Mouse (Mus musculus): ENCODE measurements around the gene Gpc6.

Gene Gpc6

GRCm38 (mm10) chr14:117894869-117895538 lies 969.9 kb downstream of the Gpc6 start:
- DNase-seq, result peak; percentile 71

- DNase-seq, result peak; percentile 90
Observed at GRCm38 (mm10) chr14:117895539-117895912, 970.4 kb downstream of the Gpc6 start.

GRCm38 (mm10) chr14:117904300-117904699 lies 979.2 kb downstream of the Gpc6 start:
- peak; percentile 93 for DNase-seq

- DNase-seq, result peak; percentile 85
Observed at GRCm38 (mm10) chr14:117905701-117906100, 980.6 kb downstream of the Gpc6 start.

- DNase-seq, result no peak
Observed at GRCm38 (mm10) chr14:117906361-117906760, 981.2 kb downstream of the Gpc6 start.

- DNase-seq, result peak; percentile 97
Observed at GRCm38 (mm10) chr14:117908231-117908920, 983.3 kb downstream of the Gpc6 start.

- DNase-seq, result peak; percentile 96
Observed at GRCm38 (mm10) chr14:117909046-117909445, 983.9 kb downstream of the Gpc6 start.

GRCm38 (mm10) chr14:117910323-117910722 lies 985.2 kb downstream of the Gpc6 start:
- peak; percentile 92 for DNase-seq

- peak; percentile 80 for DNase-seq
Observed at GRCm38 (mm10) chr14:117912624-117913270, 987.6 kb downstream of the Gpc6 start.

GRCm38 (mm10) chr14:117916577-117916976 lies 991.5 kb downstream of the Gpc6 start:
- DNase-seq, result peak; percentile 88

- peak; percentile 78 for DNase-seq
Observed at GRCm38 (mm10) chr14:117918724-117919123, 993.6 kb downstream of the Gpc6 start.

- peak; percentile 72 for DNase-seq
Observed at GRCm38 (mm10) chr14:117919612-117920011, 994.5 kb downstream of the Gpc6 start.

- peak; percentile 84 for DNase-seq
Observed at GRCm38 (mm10) chr14:117921393-117922014, 996.4 kb downstream of the Gpc6 start.

- DNase-seq, result peak; percentile 88
Observed at GRCm38 (mm10) chr14:117923667-117924066, 998.6 kb downstream of the Gpc6 start.

- DNase-seq, result peak; percentile 95
Observed at GRCm38 (mm10) chr14:117930105-117930847, 1005.2 kb downstream of the Gpc6 start.

- peak; percentile 95 for DNase-seq
Observed at GRCm38 (mm10) chr14:117930848-117931816, 1006.0 kb downstream of the Gpc6 start.

- DNase-seq, result peak; percentile 88
Observed at GRCm38 (mm10) chr14:117932163-117932851, 1007.2 kb downstream of the Gpc6 start.

- DNase-seq, result peak; percentile 79
Observed at GRCm38 (mm10) chr14:117938554-117938953, 1013.4 kb downstream of the Gpc6 start.

GRCm38 (mm10) chr14:117939471-117939870 lies 1014.4 kb downstream of the Gpc6 start:
- DNase-seq, result peak; percentile 53

GRCm38 (mm10) chr14:117945920-117946503 lies 1020.9 kb downstream of the Gpc6 start:
- DNase-seq, result no peak

Data from heart, adult 11 months (tissue).